Mouse (Mus musculus): ENCODE measurements around the gene Rrm2.

DNA sequence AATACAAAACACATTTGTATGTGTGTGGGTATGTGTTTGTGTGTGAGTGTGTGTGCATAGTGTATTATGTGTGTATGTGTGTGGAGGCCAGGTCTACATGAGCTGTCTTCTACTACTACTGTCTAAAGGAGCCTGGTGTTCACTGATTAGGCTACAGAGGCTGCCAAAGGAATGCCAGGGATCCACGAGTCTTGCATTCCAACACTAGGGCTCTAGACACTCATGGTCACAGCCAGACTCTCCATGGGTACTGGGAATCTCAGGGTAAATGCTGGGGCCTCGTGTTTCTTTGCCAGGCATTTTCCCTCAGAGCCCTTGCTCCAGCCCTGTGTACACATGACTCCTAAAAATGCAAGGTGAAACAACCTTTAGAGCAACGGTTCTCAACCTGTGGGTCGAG is 45.6 kb downstream of the Rrm2 start:
- TF ChIP-seq FLI1 (IDR thresholded peaks at IDR 0.05; ENCODE audit: low read length) (no peak), GATA1 (IDR thresholded peaks at IDR 0.05; ENCODE audit: borderline replicate concordance, low read length) (no peak)
